Mouse (Mus musculus) testis, postnatal 10 days (tissue): ENCODE measurements around the gene Zfp710.

ENCODE experiments used
- DNase-seq: peaks from one replicate; pipeline ENCODE4 v3.0.0; 2021; ENCODE audit warnings: low spot score

Zfp710 gene

GRCm38 (mm10) chr7:80078792-80079301 is 54.2 kb downstream of the Zfp710 start:
- peak; percentile 75 for DNase-seq

- no peak for DNase-seq
Measured at GRCm38 (mm10) chr7:80081586-80082554, 57.3 kb downstream of the Zfp710 start.

DNA sequence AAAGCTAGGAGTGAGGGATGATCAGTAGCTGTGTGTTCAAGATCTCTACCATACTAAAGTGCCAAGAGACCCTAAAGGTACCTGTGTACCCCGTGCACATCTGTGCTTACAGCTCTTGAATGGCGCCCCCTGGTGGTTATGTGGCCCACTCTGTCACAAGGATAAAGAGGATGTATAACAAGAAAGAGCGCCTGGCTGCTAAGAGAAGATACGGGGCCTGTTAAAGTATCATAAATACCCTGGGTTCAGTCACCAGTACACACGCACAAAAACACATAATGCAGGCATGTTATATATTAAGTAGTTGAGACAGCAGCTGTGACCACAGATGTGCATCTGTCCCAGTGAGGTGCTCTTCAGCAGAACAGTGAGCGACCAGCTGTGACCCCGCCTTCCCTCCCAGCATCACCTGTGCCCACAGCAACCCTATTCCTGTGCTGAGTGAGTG is 59.9 kb downstream of the Zfp710 start:
- peak; percentile 85 for DNase-seq

GRCm38 (mm10) chr7:80085970-80086715 is 61.5 kb downstream of the Zfp710 start:
- no peak for DNase-seq

DNA sequence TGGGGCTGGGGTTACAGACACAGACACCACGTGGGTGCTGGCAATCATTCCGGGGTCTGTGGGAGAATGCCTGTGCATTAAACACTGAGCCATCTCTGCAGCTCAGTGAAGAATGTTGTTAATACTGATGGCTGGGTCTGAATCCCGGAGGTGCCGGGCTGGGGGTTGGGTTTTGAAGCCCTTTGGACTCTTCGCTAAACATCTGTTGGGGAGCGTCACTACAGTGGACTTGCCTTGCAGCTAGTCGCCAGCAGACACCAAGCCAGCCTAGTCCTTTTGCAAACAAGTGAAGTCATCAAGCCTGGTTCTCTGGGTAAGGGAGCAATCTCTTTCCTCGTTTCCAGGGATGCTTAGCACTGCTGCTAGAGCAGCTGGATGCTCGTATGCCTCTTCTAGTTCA is 63.6 kb downstream of the Zfp710 start:
- DNase-seq: no peak

GRCm38 (mm10) chr7:80090191-80091003 is 65.8 kb downstream of the Zfp710 start:
- DNase-seq: no peak

- no peak for DNase-seq
Measured at GRCm38 (mm10) chr7:80091004-80091865, 66.6 kb downstream of the Zfp710 start.

- no peak for DNase-seq
Measured at GRCm38 (mm10) chr7:80091866-80092210, 67.2 kb downstream of the Zfp710 start.

- DNase-seq: no peak
Measured at GRCm38 (mm10) chr7:80092351-80093046, 67.9 kb downstream of the Zfp710 start.

DNA sequence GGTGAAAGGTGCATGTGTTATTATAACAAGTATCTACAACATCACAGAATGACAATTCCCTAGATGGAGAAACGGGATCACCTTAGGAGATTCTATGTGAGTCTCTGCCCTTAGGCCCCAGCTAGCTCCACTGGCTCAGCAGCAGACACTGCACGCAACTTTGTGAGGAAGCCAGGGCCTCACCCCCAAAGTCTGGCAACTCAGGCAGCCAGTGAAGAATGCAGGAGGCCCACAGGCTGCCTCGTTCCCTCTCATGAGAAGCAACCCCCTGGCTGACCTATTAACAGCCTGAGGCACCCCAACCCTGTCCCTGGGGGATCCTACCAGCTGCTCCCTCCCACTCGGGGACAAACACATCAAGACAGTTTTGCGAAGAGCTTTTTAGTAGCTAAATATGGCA is 69.9 kb downstream of the Zfp710 start:
- DNase-seq: no peak

- DNase-seq: no peak
Measured at GRCm38 (mm10) chr7:80095598-80096309, 71.1 kb downstream of the Zfp710 start.

GRCm38 (mm10) chr7:80098389-80098976 is 73.9 kb downstream of the Zfp710 start:
- no peak for DNase-seq

- no peak for DNase-seq
Measured at GRCm38 (mm10) chr7:80103335-80103734, 78.7 kb downstream of the Zfp710 start.

- DNase-seq: no peak
Measured at GRCm38 (mm10) chr7:80105637-80106390, 81.2 kb downstream of the Zfp710 start.

- no peak for DNase-seq
Measured at GRCm38 (mm10) chr7:80106441-80106840, 81.8 kb downstream of the Zfp710 start.

GRCm38 (mm10) chr7:80111066-80112045 is 86.7 kb downstream of the Zfp710 start:
- no peak for DNase-seq

- no peak for DNase-seq
Measured at GRCm38 (mm10) chr7:80113989-80114388, 89.4 kb downstream of the Zfp710 start.
